Mouse (Mus musculus) kidney, adult 2 months (tissue): ENCODE results near the gene Chrne. TPM values are rescaled to one million over a fixed set of nuclear protein-coding genes. Genes with fewer than 3 reads are reported as not detected.

Experiments
- DNase-seq: peaks from one replicate; pipeline ENCODE4 v3.0.0; 2021
- H3K27ac ChIP-seq: fragments of 200-500 bp; 2 replicates; pipeline ENCODE4 v1.5.1; 2012; ENCODE audit warnings: low read depth, low read length, control low read depth, inconsistent platforms; ENCODE audit not compliant: insufficient read depth
- H3K27me3 ChIP-seq: fragments of 200-500 bp; replicated peaks from 2 replicates; pipeline ENCODE4 v1.6.1; 2012; ENCODE audit warnings: mild to moderate bottlenecking, moderate library complexity, low read length, inconsistent platforms; ENCODE audit not compliant: control insufficient read depth, insufficient read depth
- H3K36me3 ChIP-seq: fragments of 200-500 bp; 2 replicates; pipeline ENCODE4 v1.6.1; 2012; ENCODE audit warnings: mild to moderate bottlenecking, moderate library complexity, low read length, inconsistent platforms; ENCODE audit not compliant: control insufficient read depth, insufficient read depth
- H3K4me1 ChIP-seq: fragments of 200-500 bp; 2 replicates; pipeline ENCODE4 v1.6.1; 2011; ENCODE audit warnings: low read length; ENCODE audit not compliant: control insufficient read depth, insufficient read depth
- H3K4me3 ChIP-seq: fragments of 200-500 bp; 2 replicates; pipeline ENCODE4 v1.5.1; 2011; ENCODE audit warnings: mild to moderate bottlenecking, low read depth, low read length, control low read depth; ENCODE audit not compliant: insufficient read depth
- CTCF ChIP-seq: fragments of 200-500 bp; conservative IDR thresholded peaks from 2 replicates; pipeline ENCODE4 v1.5.1; 2011; ENCODE audit warnings: low read depth, mild to moderate bottlenecking, control low read depth, low read length, moderate library complexity, mixed read lengths; ENCODE audit not compliant: insufficient read depth, insufficient read length
- POLR2A ChIP-seq: fragments of 200-500 bp; IDR thresholded peaks from one replicate; pipeline ENCODE4 v1.6.1; 2011; ENCODE audit warnings: low read depth, low read length, control low read depth
- whole genome bisulfite sequencing: fragments of 180-500 bp; shearing (Covaris S2); methylation state at CpG from one replicate; pipeline ENCODE4 v1.1.7; 2018; 5-methylcytosine and 5-hydroxymethylcytosine counted together
- polyA plus RNA-seq: library from polyadenylated mRNA; depleted of rRNA; stranded (reverse); fragments of >200 nt; gene quantifications from 2 replicates; pipeline ENCODE4 v1.2.3, GENCODE M21; 2012

The Chrne gene
- polyA plus RNA-seq, 1 experiment: 1.0 TPM

DNA sequence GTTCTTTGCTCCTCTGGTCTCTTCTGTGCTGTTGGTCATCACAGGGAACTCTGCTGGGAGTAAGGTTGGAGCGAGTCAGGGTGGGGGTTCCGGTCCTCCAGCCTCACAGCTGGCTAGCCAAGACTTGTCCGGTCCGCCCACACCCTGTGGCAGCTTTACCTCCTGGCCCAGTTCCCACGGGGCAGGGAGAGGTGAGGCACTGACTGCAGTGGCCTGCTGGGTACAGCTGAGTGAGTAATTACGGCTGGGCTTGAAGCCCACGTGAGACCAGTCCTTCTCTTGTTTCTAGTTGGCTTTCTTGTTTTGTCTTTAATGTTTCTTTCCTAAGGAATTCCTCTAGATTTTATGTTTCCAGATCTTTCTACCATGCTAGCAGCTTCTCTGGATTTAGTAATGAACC is 33.6 kb downstream of the Chrne start:
- TF ChIP-seq POLR2A (no peak), CTCF (no peak)
- 9% methylated on average over 7 of the region's 7 CpGs for WGBS
- H3K36me3 ChIP-seq: no peaks in the 10 kb centered on the region
- H3K4me3 ChIP-seq: no peak overlapping the region
- DNase-seq: peak; percentile 88
- peaks cover 35% of the 10 kb centered on the region for H3K4me1 ChIP-seq
- H3K27ac ChIP-seq: no peak overlapping the region
- no peaks in the 10 kb centered on the region for H3K27me3 ChIP-seq

DNA sequence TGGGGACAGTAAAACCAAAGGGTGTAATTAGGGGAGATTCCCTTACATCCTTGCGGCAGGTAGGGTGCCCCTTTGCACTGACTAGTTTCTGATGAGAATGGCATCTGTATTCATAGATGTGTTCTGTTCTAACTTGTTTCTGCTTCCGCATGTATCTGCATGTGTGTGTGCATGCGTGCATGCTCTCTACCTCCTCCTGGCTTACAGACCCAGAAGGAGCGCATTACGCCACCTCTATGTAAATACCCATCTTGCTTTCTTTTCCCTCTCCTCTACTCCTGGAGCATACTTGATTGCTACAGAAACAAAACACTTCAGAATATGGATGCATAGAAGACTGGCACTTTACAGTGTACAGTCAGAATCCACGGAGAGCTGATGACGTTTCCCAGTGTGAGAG is 35.2 kb downstream of the Chrne start:
- Histone ChIP-seq H3K36me3 (no peaks in the 10 kb centered on the region), H3K27me3 (no peaks in the 10 kb centered on the region), H3K4me3 (no peak overlapping the region), H3K4me1 (peaks cover 46% of the 10 kb centered on the region), H3K27ac (no peak overlapping the region)
- TF ChIP-seq CTCF (no peak), POLR2A (no peak)
- 82% methylated on average over 7 of the region's 7 CpGs for WGBS
- DNase-seq: no peak

DNA sequence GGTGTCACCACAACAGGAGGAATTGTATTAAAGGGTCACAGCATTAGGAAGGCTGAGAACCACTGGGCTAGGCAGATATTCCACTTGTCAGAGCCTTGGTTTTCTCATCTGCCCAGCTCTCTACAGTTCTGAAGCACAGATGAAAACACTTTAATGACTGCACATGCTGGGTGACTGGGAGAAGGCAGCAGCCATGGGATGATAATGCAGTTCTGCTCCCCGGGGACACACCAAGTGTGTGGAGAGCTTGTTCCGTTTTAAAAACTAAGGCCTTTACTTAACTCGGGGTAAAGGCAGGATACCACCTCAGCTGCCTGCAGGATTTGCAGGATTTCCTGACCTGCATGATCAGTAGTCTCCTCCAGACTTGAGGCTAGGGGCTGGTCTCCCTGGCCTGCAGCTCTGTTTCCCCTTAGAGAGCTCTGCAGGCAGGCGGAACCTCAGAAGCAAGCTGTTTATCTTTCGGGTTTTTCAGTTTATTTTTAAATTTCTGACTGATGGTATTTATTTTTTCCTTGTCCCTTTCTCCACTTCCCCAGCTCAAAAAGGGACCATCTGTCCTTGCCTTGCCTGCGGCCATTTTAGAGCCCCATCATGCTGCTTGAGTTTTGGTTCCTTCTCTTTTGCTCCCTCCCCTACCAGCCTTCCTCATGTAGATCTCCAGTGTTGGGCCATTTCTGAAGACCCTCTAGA is 35.8 kb downstream of the Chrne start:
- DNase-seq: no peak
- H3K36me3 ChIP-seq: no peaks in the 10 kb centered on the region
- H3K4me1 ChIP-seq: peaks cover 45% of the 10 kb centered on the region
- TF ChIP-seq POLR2A: no peak
- TF ChIP-seq CTCF: no peak
- no peaks in the 10 kb centered on the region for H3K27me3 ChIP-seq
- WGBS: 53% methylated on average over 6 of the region's 6 CpGs
- H3K27ac ChIP-seq: 0 out of 2 replicates have a peak overlapping the region, but pooled peaks have one; percentile 9
- no peak overlapping the region for H3K4me3 ChIP-seq

DNA sequence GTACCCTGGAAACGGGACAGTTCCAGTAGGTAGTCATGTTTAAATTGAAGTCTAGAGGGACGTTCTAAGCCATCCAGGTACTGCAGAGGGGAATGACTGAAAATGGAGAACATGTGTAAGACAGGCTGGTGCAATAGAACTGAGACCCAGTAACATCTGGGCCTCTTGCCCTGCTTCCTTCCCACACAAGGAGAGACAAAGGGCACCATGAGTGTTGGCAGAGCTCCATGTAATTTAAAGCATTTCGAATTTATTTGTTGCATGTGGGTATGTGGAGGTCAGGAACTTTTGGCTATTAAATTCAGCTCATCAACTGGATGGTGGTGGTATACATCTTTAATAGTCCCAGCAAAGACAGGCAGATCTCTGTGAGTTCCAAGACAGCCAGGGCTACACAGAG is 36.8 kb downstream of the Chrne start:
- Histone ChIP-seq H3K36me3 (no peaks in the 10 kb centered on the region), H3K27ac (no peak overlapping the region), H3K4me3 (no peak overlapping the region), H3K27me3 (no peaks in the 10 kb centered on the region), H3K4me1 (peaks cover 44% of the 10 kb centered on the region)
- DNase-seq: peak; percentile 19
- TF ChIP-seq POLR2A: no peak
- no peak for TF ChIP-seq CTCF
- 21% methylated on average over 3 of the region's 3 CpGs for WGBS

DNA sequence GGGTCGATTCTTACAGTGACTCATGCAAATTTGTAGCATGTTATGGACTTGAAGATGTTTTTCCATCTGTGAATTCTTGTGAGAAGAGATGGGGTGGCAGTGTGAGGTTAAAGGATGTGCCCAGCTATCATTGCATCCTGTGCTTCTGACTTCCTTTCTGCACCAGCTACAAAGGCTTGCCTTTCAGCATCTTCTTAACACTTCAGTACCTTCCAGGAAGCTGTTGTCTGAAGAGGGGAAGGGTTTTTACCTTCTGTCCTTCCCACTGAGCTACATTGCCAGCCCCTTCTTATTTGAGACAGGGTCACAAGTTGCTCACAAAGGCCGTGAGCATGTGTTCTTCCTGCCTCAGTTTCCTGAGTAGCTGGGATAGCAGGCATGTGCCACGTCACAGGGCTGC is 38.1 kb downstream of the Chrne start:
- H3K27ac ChIP-seq: no peak overlapping the region
- no peaks in the 10 kb centered on the region for H3K36me3 ChIP-seq
- 67% methylated on average over 3 of the region's 3 CpGs for WGBS
- H3K4me1 ChIP-seq: peaks cover 40% of the 10 kb centered on the region
- DNase-seq: no peak
- no peak overlapping the region for H3K4me3 ChIP-seq
- no peak for TF ChIP-seq CTCF
- TF ChIP-seq POLR2A: no peak
- no peaks in the 10 kb centered on the region for H3K27me3 ChIP-seq

DNA sequence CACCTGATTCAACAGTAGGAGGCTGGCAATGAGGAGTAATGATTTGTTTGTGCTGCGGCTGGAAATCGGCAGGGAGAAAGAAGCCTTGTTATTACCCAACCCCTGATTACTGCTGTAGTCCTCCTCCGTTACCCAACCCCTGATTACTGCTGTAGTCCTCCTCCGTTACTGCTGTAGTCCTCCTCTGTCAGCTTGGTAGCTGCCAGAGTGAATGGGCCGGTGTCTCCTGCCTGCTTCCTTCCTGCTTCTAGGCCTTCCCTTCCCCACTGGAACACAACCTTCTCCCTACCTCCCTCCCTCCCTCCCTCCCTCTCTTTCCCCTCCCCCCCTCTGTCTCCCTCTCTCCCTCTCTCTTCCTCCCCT is 38.7 kb downstream of the Chrne start:
- no peaks in the 10 kb centered on the region for H3K36me3 ChIP-seq
- no peak for TF ChIP-seq POLR2A
- TF ChIP-seq CTCF: no peak
- peaks cover 35% of the 10 kb centered on the region for H3K4me1 ChIP-seq
- DNase-seq: no peak
- no peaks in the 10 kb centered on the region for H3K27me3 ChIP-seq
- H3K27ac ChIP-seq: no peak overlapping the region
- WGBS: 34% methylated on average over 5 of the region's 5 CpGs
- H3K4me3 ChIP-seq: no peak overlapping the region

DNA sequence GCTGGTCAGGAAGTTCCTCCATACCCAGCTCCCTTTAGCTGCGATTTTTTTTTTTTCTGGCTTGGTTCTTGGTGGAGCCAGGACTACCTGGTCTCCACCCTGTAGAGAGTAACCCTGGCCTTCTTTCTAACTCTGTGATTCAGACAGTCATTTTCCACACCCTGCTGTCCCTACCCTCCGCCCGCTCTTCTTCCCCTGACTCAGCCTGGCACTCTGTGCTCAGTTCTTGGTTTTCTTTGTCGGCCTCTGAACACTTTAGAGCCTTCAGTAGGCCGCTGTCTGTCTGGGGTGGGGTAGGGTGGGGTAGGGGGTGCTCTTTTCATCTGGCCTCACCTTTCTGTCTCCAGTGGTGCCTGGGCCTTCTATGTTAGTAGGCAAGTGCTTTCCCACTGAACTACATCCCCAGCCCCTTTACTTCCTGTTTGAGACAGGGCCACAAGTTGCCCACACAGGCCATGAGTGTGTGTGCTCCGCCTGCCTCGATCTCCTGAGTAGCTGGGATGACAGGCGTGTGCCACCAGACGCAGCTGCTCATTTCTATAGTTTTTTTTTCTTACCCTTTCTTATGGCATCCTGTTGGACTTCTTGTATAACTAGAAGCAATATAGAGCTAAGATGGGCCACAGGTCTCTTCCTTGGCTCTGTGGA is 39.2 kb downstream of the Chrne start:
- H3K4me3 ChIP-seq: no peak overlapping the region
- H3K27ac ChIP-seq: no peak overlapping the region
- peaks cover 36% of the 10 kb centered on the region for H3K4me1 ChIP-seq
- no peak for DNase-seq
- TF ChIP-seq POLR2A (no peak), CTCF (no peak)
- no peaks in the 10 kb centered on the region for H3K36me3 ChIP-seq
- 71% methylated on average over 9 of the region's 9 CpGs for WGBS
- H3K27me3 ChIP-seq: no peaks in the 10 kb centered on the region

DNA sequence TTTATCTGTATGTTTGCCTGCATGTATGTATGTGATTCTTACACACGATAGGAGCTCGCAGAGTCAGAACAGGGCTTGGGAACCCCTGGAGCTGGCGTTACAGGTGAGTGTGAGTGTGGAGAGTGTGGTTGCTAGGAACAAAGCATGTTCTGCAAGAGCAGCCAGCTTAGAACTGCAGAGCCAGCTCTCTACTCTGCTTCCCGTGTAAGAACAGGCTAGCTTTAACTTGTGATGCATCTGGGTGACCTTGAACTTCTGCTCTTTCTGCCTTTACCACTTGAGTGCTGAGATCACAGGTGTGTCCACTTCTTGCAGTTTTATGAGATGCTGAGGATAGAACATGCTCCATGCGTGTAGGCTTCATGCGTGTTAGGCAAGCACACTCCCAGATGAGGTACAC is 40.1 kb downstream of the Chrne start:
- Histone ChIP-seq H3K4me3 (no peak overlapping the region), H3K4me1 (peaks cover 36% of the 10 kb centered on the region), H3K36me3 (no peaks in the 10 kb centered on the region), H3K27me3 (no peaks in the 10 kb centered on the region), H3K27ac (no peak overlapping the region)
- WGBS: 72% methylated on average over 6 of the region's 6 CpGs
- DNase-seq: no peak
- no peak for TF ChIP-seq POLR2A
- TF ChIP-seq CTCF: no peak
